Mouse (Mus musculus) stomach, adult 2 months (tissue): ENCODE data around the gene Krtap19-2. TPM values are rescaled to one million over a fixed set of nuclear protein-coding genes. Genes with fewer than 3 reads are reported as not detected.

Experiments
- polyA plus RNA-seq: library from polyadenylated mRNA; depleted of rRNA; stranded (reverse); fragments of >200 nt; gene quantifications from 2 replicates; pipeline ENCODE4 v1.2.3, GENCODE M21; 2012; rRNA removed

Gene Krtap19-2
- not detected in 2 replicates for polyA plus RNA-seq

GRCm38 (mm10) chr16:88874169-88874568 lies at the start of gene Krtap19-2:
Gene Krtap19-2 (minus strand): TSS chr16:88874269.

GRCm38 (mm10) chr16:88896357-88896756 lies 22.3 kb upstream of the Krtap19-2 start, which contains the start of gene Krtap19-5:
Gene Krtap19-5 (minus strand): TSS chr16:88896457.

GRCm38 (mm10) chr16:88884989-88885388 lies 10.9 kb upstream of the Krtap19-2 start, which contains the start of gene Krtap19-4:
Gene Krtap19-4 (minus strand): TSS chr16:88885089.

DNA sequence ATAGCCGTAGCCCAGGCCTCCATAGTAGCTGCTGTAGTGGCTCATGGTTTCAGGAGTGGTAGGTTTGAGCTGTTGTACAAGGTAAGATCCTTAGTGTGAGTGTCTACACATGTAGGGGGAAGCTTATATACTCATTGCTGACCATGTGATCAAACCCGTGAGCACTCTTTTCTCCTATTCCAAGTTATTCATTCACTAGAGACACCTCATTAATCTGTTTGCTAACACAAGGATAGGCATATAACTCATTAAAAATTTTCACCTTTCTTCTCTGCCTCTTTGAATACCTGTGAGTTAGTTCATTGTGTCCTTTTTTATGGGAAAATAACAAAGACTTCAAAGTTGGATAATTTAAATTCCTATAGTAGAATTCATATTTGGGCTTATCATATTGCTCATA lies 3.9 kb upstream of the Krtap19-2 start, which contains the start of gene Krtap19-3:
TSS of gene Krtap19-3 (minus strand) at position 101 of the 400 bp plus-strand sequence.

GRCm38 (mm10) chr16:88869311-88869710 lies 4.8 kb downstream of the Krtap19-2 start, which contains the start of gene Krtap19-1:
Gene Krtap19-1 (minus strand): TSS chr16:88869411.

GRCm38 (mm10) chr16:88826095-88826652 lies 47.9 kb downstream of the Krtap19-2 start, which contains the start of gene Krtap14:
Gene Krtap14 (minus strand): TSS chr16:88826145.

Other genes starting within 250 kb of the Krtap19-2 start
- gene 2310079G19Rik, start 246.6 kb downstream of the Krtap19-2 start, polyA plus RNA-seq, result not detected in 2 replicates
- not detected in 2 replicates for gene Krtap26-1, start 226.5 kb downstream of the Krtap19-2 start, polyA plus RNA-seq
- not detected in 2 replicates for gene Krtap27-1, start 202.6 kb downstream of the Krtap19-2 start, polyA plus RNA-seq
- not detected in 2 replicates for gene 2310061N02Rik, start 166.3 kb downstream of the Krtap19-2 start, polyA plus RNA-seq
- not detected in 2 replicates for gene Krtap13-1, start 145.4 kb downstream of the Krtap19-2 start, polyA plus RNA-seq
- gene Krtap13, start 122.6 kb downstream of the Krtap19-2 start, polyA plus RNA-seq, result not detected in 2 replicates
- gene 2310034C09Rik, start 115.4 kb downstream of the Krtap19-2 start, polyA plus RNA-seq, result not detected in 2 replicates
- gene 2310057N15Rik, start 100.1 kb downstream of the Krtap19-2 start, polyA plus RNA-seq, result not detected in 2 replicates
- not detected in 2 replicates for gene Gm5965, start 96.4 kb downstream of the Krtap19-2 start, polyA plus RNA-seq
- gene Gm20741, start 62.0 kb downstream of the Krtap19-2 start, polyA plus RNA-seq, result not detected in 2 replicates
- gene Krtap15, start 54.1 kb downstream of the Krtap19-2 start, polyA plus RNA-seq, result not detected in 2 replicates
- gene Krtap14, start 48.1 kb downstream of the Krtap19-2 start, polyA plus RNA-seq, result not detected in 2 replicates
- gene Krtap19-1, start 4.9 kb downstream of the Krtap19-2 start, polyA plus RNA-seq, result not detected in 2 replicates
- not detected in 2 replicates for gene Krtap19-3, start 3.8 kb upstream of the Krtap19-2 start, polyA plus RNA-seq
- not detected in 2 replicates for gene Krtap19-4, start 10.8 kb upstream of the Krtap19-2 start, polyA plus RNA-seq
- not detected in 2 replicates for gene Krtap19-5, start 22.2 kb upstream of the Krtap19-2 start, polyA plus RNA-seq
- not detected in 2 replicates for gene Krtap19-9b, start 58.0 kb upstream of the Krtap19-2 start, polyA plus RNA-seq
- gene Krtap16-3, start 88.6 kb upstream of the Krtap19-2 start, polyA plus RNA-seq, result not detected in 2 replicates
- gene Krtap22-2, start 136.5 kb upstream of the Krtap19-2 start, polyA plus RNA-seq, result not detected in 2 replicates
- not detected in 2 replicates for gene Gm10229, start 141.0 kb upstream of the Krtap19-2 start, polyA plus RNA-seq
- gene Krtap6-1, start 157.4 kb upstream of the Krtap19-2 start, polyA plus RNA-seq, result not detected in 2 replicates
- not detected in 2 replicates for gene Gm10228, start 167.2 kb upstream of the Krtap19-2 start, polyA plus RNA-seq
- gene Krtap6-5, start 173.6 kb upstream of the Krtap19-2 start, polyA plus RNA-seq, result not detected in 2 replicates
- not detected in 2 replicates for gene 1110025L11Rik, start 189.7 kb upstream of the Krtap19-2 start, polyA plus RNA-seq
- not detected in 2 replicates for gene Krtap6-3, start 209.7 kb upstream of the Krtap19-2 start, polyA plus RNA-seq